Mouse (Mus musculus) gonadal fat pad, adult 2 months (tissue): ENCODE data around the gene Tfcp2l1. TPM values are rescaled to one million over a fixed set of nuclear protein-coding genes. Genes with fewer than 3 reads are reported as not detected.
"Not testable (repeated sequence)": the region's sequence is repeated elsewhere in the genome, so short reads cannot be mapped to it uniquely, and the experiment has no call there.

ENCODE experiments used
- DNase-seq: peaks from one replicate; pipeline ENCODE4 v3.0.0-alpha.2; 2012; ENCODE audit warnings: low read depth
- polyA plus RNA-seq: library from polyadenylated mRNA; depleted of rRNA; stranded (reverse); fragments of >200 nt; gene quantifications from 2 replicates; pipeline ENCODE4 v1.2.3, GENCODE M21; 2012; rRNA removed

The Tfcp2l1 gene
- 12.1 and 16.9 TPM in 2 replicates for polyA plus RNA-seq

DNA sequence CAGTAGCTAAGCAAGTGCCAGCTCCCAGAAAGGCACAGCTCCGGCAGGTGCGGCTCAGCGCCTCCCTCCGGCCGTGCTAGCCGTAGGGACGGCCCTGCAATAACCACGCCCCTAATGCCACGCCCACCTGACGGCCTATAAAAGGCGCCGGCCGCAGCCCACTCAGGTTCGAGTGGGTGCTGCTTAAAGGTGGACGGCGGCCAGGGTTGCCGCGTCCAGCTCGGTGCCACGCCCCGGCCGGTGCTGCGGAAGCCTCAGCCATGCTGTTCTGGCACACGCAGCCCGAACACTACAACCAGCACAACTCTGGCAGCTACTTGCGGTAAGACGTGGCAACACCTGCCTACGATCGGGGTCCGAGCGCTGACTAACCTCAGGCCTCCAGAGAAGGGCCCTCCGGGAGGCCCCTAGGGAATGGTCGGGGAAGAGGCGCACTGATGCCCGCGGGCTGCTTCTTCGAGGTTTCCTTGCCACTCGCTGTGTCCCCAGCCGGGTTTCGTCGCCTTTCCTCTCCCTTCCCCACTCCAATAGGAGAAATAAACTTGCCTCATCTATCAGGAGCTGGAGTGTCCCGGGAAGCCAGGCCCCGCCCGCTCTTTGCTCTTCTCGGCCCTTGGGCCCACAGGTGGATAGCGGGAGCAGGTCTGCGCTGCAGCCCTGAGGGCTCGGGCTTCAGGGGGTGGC is at the start of gene Tfcp2l1:
Gene Tfcp2l1 (plus strand): TSS at position 165 of the 684 bp plus-strand sequence.
- DNase-seq: peak; percentile 16

DNA sequence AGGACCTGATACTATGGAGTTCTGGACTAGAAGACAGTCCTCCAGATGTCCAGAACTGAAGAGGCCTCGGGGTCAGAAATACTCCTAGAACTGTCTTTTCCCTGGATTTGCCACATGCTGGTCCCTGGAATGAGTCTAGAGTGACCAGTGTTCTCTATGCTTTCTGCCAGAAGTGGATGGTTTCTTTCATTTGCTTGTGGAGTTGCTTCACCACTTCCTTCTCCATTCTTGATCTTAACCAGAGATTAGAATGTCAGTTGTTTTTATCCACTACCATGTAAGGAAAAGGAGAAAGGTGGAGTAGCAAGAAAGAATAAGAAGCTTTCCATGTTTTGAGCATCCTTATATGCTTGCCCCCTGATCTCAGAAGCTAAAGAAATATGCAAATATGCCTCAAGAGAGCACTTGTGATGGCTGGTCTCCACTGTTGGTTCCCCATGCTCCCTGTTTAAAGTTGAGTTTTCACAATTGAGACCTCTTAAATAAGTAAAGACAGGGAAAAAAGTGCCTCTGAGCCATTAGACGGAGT is 47.5 kb upstream of the Tfcp2l1 start:
- no peak for DNase-seq

GRCm38 (mm10) chr1:118581179-118581578 is 46.6 kb upstream of the Tfcp2l1 start:
- DNase-seq: no peak

DNA sequence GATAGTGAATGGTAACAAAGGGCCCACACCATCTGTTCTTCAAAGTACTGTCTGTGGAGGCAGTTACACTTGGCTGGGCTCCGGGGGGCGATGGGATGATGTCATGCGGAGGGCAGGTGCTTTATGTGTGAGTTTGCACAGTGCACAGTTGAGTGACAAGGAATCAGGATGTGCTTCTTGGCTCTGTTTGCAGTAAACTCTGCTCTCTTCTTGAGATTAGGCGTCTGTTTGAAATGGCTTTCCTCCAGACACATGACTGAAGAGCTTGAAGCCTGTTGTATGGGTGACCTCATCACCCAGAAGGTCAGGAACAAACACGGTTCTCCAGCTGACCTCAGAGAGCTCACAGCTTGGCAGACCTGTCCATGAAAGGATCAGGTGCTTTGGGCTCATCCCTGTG is 38.0 kb upstream of the Tfcp2l1 start:
- peak; percentile 19 for DNase-seq

DNA sequence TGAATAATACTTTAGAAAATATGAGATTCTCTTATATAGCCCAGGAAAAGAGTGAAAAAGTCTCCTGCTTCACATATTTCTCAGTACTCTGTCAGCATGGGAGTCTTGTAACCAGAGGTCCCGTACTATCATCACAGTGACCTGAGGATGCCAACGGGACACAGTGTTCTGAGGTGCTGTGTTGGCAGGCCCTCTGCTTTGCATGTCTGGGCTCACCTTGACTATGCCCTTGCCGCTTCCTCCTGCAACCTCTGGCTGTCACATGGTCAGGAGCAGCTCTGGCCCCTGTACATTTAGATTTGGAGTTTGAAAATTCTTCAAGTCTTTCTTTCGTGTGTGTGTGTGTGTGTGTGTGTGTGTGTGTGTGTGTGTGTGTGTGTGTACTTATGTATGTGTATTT is 34.8 kb upstream of the Tfcp2l1 start:
- no peak for DNase-seq

GRCm38 (mm10) chr1:118595395-118595794 is 32.4 kb upstream of the Tfcp2l1 start:
- DNase-seq: no peak

DNA sequence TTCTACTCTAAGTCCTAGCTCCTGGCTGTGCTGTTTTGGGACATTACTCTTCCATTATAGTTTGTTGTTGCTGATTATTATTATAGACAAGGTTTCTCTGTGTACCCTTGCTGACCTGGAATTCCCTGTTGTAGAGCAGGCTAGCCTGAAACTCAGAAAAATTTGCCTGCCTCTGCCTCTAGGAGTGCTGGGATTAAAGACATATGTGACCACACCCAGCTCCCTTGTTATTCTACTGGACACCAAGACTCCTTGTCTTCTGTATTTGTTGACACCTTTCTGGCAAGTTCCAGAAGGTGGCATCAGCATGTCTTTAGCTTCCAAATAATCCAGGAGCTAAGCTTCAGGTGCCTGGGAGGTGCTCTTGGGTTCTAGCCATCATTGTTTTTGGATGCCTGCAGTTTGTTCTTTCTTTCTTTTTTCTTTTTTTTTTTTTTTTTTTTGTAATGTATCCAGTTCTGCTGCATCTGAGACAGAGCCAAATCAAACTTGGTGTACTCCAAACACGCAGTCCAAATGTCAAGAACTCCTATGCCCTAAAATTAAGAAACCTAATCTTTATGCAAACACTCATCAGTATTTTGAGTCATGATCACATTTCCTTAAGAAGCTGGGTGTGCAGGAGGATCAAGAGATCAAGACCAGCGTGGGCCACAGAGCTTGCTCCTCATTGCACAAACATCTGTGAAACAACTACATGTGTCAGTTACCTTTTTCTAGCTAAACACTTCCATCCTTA is 30.1 kb upstream of the Tfcp2l1 start:
- DNase-seq: peak; percentile 59

DNA sequence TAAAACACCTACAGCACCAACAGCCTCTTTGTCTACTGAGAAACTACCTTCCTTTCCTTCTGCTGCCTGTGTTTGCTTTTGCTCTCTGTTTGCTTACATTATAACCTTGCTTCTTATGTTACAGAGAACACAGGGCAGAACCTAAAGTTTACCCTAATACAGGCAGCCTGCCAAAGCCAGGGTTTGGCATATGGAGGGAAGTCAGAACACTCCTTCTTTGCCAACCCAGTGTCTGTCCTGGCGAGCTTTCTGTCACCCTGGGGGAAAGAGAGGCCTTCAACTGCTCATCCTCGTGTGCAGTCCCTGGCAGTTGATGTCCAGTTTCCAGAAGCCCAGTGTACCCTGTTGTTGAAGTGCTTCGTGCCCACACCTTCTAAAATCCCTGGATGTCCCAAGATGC is 29.4 kb upstream of the Tfcp2l1 start:
- no peak for DNase-seq

DNA sequence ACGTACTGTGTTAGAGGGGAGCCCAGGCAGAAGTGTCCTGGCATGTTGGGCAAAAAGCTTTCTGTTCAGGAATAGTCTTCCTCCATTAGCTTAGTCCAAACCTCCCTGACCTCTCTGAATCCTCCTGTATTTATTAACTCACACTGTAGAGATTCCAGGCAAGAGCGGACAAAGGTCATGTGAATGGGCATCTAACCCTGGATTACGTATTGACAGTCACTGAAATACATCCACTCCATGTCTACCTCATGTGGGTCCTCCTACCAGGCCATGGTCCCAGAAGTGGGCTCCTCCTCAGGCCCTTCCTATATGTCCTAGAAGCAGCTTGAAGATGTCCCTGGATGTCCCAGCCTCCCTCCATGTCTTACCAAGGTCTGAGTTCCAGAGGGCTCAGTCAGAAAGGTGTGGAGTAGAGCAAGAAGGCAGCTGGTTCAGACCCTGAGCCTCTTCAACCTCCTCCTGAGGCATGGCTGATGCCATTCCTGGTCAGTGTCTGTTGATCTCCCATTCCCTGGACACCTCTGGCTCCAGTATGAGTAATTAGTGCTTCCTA is 14.0 kb upstream of the Tfcp2l1 start:
- DNase-seq: no peak

GRCm38 (mm10) chr1:118621055-118621454 is 6.7 kb upstream of the Tfcp2l1 start:
- not testable (repeated sequence) for DNase-seq

DNA sequence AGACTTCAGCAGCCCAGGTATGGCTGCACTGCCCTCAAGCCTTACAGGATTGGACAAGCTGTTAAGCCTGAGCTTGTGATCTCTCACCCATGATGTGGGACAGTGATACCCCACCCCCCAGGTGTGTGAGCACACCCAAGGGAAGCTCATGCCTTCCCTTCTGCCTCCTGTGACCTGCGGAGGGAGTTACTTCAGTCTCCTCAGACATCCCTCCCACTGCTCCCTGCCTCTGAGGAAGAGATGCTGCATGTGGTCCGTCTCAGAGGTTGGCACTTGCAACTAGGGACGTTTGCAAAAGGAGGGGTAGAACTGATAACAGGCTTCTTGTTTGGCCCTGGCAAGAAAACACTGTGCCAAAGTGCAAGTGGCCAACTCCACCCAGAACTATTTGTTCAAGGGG is 4.9 kb upstream of the Tfcp2l1 start:
- no peak for DNase-seq

GRCm38 (mm10) chr1:118625461-118625860 is 2.3 kb upstream of the Tfcp2l1 start:
- no peak for DNase-seq

GRCm38 (mm10) chr1:118625921-118626320 is 1.8 kb upstream of the Tfcp2l1 start:
- no peak for DNase-seq

- no peak for DNase-seq
These were observed 1.3 kb upstream of the Tfcp2l1 start for GRCm38 (mm10) chr1:118626452-118626851.

DNA sequence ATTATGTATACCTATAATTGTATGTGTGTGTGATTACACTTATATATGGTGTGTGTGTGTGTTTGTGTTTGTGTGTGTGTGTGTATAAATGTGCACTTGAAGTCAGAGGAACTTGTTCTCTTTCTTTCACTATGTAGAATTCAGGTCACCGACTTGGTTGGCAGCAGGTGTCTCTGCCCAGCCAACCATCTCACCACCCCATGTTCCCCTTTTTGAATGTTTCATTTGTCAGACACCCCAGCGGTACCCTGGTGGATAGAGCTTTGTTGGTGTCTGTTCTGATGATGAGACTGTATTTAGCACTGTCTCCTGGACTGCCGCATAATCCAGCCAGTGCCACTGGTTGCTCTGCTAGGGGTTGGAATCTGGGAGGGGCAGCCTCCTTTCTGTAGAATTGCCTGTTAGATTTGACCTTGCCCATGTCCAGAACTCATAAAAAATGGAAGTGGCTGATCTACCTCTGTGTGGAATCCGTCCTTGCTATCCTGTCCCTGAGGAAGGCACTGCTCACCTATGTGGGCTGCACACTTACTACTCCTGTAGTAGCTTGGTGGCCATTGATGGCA is 5.8 kb downstream of the Tfcp2l1 start:
- no peak for DNase-seq

DNA sequence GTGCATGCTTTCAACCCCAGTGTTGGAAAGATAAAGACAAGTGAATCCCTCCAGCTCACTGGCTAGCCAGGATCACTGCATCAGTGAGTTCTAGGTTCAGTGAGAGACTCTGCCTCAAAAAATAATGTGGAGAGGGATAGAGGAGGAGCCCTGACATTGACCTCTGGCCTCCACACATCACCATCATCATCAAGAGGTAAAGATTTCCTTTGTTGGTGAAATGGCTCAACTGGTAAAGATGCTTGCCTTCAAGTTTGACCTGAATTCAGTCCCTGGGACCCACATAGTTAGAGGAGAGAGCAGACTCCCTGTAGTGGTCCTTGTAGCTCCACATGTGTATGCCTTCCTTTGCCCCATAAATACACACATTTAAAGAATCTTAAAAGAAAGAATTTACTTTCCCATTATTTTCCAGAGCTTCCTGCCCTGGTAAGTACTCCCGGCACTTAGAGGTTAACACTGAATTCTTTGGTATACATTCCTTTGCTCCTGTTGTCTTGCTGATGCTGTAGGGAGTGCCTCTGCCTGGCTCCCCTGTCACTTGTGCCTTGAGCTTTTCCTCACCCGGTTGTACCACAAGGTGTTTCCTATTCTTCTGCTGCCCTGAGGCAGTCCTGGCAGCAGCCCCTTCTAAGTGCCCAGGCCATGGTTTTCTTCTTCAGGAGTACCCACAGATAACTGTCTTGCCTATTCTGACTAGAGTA is 14.7 kb downstream of the Tfcp2l1 start:
- DNase-seq: no peak

- peak; percentile 40 for DNase-seq
These were observed 15.6 kb downstream of the Tfcp2l1 start for GRCm38 (mm10) chr1:118643138-118643979.

- no peak for DNase-seq
These were observed 18.0 kb downstream of the Tfcp2l1 start for GRCm38 (mm10) chr1:118645701-118646100.

GRCm38 (mm10) chr1:118648015-118648414 is 20.3 kb downstream of the Tfcp2l1 start:
- no peak for DNase-seq

DNA sequence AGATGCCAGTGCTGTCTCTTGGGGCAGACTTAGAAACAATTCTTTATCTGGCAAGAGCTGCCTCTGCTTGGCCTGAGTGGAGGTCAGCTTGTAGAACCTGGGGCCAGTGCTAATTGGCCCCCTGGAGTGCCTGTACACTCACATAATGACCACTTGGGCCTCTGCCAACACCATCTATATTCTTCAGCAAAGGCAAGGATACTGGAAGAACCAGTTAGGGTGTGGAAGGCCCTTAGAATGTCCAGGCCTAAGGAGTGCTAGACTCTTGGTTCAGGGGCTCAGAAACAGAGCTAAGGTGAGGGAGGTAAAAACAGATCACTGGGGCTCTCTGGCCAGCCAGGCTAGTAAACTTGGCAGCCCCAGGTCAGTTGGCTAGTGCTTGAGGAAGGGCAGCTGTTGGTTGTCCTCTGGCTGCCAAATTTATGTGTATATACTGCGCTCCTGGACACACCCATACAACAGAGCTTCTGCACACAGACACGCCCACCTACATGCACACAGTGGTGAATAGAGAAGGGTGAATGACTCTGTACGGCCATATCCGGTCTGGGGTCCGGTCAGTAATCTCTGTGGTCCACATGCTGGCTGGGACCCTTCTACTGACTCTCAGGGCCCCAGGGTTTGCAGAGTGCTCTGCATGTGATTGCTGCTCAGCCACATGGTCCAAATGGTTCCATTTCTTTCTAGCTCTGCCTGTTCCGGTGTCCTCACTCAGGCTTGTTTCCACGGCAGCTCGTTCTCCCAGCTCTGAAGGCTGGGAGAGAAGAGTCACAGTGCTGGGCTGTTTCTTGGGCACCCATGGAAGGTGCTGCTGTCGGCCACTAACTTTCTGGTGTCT is 22.4 kb downstream of the Tfcp2l1 start:
- no peak for DNase-seq
